Mouse (Mus musculus) thymus, postnatal 25 days (tissue): ENCODE results near the gene Ttc7b.

Experiments used
- DNase-seq: peaks from one replicate; pipeline ENCODE4 v3.0.0; 2022

Ttc7b gene

DNA sequence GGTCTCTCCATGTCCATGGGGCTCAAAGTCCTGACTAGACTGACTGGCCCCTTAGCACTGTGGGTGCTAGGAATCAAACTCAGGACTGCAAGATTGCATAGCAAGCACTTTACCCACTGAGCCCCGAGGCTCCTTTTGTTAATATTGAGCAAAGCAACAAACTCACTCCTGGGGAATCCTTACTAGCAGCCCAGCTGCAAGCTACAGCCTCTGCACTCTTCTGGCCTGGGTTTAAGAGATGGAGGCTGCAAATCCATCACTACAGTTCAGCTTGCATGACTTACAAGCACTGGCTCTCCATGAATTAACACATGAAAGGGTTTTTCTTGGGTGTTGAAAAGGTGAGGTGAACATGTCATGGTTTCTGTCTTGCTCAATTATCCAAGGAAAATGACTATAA lies 142.8 kb downstream of the Ttc7b start:
- DNase-seq, result no peak

DNA sequence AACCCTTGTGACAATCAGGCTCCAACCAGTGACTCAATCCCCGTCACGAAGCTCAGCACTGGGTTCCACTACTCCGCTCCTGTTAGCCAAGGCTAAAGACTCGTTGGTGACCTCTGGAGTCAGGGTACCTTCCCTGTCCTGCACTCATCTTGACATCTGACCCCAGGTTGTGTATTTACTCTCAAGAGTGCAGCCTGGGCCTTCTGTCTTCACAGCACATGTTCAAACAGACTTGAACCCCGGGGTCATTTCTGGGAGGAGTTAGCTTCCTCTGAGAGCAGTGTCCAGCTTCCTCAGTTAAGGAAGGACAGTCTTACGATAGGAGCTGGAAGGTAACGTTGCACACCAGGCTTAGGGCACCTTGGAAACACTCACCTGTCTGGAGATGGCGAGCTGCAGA lies 144.8 kb downstream of the Ttc7b start:
- no peak for DNase-seq

DNA sequence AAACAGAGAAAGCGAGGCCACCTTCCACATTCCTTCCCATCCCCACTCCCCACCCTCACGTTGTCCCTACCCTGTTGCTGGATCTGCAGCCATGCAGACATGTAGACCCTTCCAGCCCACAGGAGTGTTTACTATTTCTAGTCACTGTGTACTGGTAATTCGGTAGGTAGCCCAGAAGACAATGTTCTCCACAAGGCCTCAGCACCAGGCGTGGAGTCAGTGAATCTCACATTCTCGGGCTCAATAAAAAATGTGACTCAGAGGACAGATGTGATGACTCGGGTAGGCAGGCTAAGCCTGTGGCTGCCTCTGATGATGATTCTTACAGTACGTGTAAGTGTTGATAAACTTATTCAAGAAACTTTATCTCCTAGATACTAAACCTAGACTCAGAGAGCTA lies 147.8 kb downstream of the Ttc7b start:
- DNase-seq, result no peak

DNA sequence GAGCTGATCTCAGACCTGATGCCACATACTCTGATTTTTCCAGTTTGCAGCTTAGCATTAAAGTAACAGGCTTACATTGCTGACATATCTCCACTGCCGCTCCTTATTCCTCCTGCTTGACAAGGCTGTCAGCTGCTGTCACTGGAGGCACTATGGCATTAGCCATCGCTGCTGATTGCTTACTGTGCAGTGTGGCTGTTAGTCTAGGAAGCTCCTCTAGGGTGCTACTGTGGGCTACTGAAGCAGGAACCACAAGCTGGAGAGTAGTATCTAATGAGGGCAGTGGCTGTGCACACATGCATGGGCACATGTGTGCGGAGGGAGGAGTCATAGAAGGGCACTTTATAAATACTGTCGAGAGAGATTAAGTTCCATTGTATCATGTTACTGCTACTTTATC lies 148.6 kb downstream of the Ttc7b start:
- DNase-seq, result no peak

DNA sequence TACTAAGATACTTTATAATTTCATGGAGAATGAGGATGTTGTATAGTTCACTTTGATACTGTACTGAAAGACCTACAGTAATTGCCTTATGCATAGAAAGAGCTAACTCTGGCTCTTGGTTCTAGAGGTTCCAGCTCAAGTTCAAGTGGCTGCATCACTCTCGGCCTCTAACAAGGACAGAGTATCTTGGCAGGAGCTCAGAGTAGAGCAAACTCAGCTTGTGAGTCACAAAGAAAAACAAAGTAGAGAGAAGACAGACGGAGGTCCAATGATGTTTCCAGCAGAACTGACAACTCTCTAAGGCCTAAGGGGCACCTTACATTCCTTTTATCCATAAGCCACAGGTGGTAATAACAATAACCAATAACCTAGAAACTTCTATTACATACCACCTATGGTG lies 150.8 kb downstream of the Ttc7b start:
- no peak for DNase-seq

DNA sequence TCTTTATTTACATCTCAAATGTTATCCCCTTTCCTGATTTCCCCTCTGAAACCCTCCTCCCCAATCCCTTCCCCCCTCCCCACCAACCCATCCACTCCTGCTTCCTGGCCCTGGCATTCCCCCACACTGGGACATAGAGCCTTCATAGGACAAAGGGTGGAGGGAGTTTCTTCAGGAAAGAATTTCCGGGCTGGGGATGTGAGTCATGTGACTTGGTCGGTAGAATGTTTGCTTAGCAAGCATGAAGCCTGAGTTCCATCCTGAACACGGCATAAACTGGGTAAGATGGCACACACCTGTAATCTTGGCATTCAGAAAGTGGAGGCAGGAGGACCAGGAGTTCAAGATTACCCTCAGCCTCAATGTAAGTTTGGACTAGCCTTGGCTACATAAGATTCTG lies 151.4 kb downstream of the Ttc7b start:
- DNase-seq, result no peak

DNA sequence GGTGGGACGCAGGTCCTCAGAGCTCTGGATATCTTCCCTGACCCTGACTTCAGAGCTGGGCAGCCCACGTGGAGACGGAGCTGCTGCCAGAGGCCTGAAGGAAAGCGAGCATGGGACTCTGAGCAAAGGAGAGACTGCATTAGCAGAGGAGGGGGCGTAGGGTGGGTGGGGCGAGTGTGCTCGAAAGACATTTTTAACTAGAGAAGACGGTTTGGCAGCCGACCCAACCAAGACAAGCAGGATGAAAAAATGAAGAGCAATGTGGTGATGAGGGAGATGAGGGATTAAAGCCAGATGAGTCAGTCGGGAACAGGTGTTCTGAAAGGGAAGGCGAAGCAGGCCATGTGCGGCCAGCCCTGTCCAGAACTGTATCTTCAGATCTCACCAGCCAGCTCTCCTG lies 159.3 kb downstream of the Ttc7b start:
- no peak for DNase-seq

DNA sequence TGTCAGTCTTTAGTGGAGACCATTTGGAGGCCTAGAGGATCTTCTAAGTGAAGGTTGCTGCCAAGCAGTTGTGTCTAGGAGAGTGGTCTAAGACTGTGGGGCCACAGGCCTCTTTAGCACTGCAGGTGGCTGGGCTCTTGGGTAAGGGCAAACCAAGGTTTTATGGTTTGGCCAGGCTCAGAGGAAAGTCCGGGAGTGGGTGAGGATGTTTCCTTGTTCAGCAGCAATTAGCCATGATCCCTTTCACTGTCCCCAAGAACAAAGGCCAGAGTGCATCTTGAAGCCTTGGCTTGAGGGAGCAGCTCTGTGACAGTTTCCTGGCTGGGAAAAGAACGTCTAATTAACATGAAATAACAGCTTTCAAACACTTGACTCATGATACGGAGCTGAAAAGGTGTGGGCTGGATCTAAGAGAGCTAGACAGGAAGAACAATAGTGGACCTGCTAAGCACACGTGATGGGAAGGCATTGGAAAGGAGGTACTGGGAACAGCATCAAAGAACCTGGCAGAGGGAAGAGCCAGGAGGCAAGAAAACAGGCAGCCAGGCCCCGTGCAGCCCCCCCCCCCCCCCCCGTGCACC lies 162.5 kb downstream of the Ttc7b start:
- no peak for DNase-seq

DNA sequence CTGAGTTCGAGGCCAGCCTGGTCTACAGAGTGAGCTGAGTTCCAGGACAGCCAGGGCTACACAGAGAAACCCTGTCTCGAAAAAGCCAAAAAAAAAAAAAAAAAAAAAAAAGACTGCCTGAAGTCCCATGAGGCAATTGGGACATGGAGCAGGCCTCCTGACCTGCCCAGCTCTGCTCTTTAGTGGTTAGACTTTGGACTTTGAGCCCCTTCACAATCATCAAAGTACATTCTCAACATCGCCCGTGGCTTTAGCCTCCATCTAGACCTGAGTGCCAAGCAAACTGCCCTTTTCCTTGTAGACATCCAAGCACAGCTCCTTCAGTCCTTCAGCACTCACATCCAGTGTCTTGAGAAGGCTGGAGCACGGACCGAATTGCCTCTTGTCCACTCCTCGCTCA lies 164.2 kb downstream of the Ttc7b start:
- DNase-seq, result no peak

DNA sequence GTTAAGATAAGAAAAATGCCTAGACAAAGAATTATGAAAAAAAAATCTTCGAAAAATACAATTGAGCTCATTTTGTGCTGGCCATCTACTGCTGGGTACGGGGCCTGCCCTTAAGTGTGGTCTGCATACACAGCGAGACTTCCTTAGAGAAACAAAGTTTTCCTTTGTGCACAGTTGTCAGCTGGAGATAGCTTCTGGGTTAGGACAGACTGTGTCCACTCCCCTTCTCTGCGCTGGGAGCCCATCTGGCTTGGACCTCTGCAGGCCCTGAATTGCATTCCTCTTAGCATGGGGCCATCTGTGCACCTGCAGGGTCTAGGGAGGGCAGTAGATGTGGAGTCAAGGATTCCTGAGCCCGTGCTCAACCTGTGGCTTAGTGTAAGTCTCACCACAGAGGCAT lies 165.1 kb downstream of the Ttc7b start:
- no peak for DNase-seq

DNA sequence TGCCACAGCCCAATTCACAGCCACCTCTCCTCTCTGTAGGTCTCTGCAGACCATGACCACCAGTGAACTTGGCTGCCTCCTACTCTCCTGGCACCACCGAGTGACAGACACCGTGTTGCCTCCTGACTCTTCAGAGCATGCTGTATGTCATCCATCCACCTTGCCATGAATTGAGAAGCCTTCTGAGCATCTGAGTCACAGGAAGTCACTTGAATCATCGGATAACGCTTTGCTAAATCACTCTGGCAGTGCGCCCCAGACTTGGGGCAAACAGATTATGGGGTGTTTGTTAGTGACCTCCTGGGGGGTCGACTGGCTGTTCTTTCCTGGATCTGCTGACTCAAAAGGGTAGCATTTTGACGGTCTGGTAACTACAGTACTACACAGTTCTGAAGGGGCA lies 166.7 kb downstream of the Ttc7b start:
- DNase-seq, result no peak

DNA sequence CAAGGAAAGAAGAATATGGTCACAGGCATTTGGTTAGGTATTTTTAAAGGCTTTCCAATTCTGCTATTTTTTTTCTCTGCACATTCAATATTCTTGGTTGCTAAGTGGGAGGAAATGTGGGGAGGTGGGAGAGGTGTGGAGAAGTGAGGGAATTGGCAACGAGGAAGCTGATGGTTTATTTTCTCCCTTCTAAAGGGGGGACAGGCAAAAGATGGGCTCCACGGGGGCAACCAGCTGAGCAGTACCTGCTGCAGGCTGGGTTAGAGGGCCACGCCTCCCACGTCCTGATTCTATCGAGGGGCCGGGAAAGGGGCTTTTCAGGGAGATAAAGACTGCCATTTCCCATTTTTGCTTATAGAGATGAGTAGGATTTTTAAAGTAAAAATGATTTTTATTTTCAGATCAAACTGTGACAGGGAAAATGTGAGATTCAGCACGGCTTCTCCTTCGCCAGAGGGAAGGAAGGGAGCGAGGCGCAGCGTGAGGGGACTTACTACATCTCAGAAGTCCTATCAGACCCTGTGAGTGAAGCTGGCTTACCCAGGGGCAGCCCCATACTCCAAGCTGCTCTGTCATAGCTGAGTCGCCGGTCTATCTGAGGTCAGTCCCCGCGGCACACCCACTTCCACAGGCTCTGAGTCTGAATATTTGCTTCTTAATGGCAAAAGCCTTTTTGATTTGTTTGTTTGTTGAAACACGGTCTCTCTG lies 167.4 kb downstream of the Ttc7b start:
- DNase-seq, result no peak

DNA sequence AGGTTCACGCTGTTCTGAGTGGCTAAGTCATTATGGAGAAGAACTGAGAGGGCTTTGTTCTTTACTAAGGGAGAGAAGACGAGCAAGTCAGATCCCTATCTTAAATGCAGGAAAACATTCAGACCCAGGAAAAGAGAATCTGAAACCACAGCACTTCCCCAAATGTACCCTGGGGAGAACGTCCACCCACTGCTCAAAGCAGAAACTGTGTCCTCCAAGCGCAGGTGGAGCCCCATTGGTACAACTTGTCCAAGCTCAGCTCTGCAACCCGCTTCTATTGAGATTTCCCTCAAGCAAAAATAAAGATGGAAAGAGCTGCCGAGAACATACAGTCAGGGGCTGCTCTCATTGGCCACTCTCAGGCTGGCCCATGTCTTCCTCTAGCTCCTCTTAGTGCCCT lies 168.5 kb downstream of the Ttc7b start:
- no peak for DNase-seq

DNA sequence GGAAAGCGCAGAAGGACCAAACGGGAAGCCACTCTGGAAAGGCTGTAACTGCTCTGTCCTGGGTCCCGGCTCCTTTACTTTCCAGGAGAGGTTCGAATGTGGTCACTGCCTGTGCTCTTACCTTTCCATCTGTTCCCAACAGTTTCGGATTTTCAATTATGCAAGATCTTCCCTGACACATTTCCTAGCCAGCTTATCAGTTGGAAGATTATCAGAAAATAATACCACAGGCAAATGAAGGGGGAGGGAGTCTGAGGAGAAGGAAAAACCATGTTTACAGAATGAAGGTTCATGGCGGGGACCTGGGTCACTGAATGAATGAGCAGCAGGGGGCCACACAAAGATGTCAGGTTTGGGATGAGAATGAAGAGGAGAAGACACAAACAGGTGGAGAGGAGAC lies 177.1 kb downstream of the Ttc7b start:
- no peak for DNase-seq

DNA sequence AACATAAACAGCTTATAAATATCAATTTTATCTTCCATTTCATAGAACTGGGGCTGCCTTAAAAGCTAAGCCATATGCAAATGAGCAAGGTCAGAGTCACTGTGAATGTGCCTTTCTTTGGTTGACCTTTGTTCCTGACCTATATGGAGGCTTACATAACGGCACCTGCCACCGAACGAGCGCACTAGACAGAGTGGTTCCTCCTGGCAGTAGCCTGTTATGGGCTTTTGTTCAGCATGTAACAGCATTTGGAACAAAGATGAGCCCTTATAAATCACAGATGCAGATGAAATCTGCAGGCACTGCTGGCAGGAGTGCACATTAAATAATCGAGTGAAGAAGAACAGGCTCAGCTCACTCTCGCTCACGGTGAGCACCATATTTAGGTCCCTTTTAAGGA lies 179.0 kb downstream of the Ttc7b start:
- no peak for DNase-seq

DNA sequence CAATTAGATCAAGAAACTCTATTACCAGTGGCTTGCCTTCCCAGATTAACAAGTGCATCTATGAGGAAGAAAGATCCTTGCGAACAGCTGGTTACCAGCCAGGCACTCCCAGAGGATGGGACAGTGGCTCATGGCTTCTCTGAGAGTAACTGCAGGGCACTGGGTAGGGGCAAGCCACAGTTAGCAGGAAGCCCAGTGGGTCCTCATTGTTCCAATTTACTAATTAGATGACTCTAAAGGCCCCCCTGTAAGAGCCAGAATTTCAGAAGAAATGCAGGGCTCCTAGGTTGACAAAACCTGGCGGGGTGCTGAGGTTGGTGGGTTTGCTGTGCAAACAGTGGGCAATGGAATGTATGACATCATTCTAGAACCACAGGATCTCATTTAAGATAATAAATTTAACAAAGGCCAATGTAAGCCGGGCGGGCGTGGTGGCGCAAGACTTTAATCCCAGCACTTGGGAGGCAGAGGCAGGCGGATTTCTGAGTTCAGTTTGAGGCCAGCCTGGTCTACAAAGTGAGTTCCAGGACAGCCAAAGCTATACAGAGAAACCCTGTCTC lies 179.6 kb downstream of the Ttc7b start:
- DNase-seq, result no peak

DNA sequence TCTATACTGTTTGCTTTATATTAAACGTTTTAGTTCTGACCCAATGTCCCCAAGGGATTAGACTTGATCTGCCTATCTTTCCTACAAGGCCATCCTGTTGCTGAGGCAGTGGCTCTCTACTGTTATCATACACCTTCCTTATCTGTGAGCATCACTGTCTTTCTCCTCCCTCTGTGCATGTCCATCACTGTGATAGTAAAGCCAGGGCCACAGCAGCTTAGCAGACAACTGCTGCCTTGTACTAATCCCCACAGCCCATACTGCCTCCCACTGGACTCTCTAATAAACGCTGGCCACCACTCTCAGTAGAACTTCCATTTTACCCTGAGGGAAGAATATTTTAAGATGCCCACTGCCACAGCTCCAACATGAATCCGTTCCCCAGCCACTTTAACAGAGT lies 182.6 kb downstream of the Ttc7b start:
- DNase-seq, result no peak

DNA sequence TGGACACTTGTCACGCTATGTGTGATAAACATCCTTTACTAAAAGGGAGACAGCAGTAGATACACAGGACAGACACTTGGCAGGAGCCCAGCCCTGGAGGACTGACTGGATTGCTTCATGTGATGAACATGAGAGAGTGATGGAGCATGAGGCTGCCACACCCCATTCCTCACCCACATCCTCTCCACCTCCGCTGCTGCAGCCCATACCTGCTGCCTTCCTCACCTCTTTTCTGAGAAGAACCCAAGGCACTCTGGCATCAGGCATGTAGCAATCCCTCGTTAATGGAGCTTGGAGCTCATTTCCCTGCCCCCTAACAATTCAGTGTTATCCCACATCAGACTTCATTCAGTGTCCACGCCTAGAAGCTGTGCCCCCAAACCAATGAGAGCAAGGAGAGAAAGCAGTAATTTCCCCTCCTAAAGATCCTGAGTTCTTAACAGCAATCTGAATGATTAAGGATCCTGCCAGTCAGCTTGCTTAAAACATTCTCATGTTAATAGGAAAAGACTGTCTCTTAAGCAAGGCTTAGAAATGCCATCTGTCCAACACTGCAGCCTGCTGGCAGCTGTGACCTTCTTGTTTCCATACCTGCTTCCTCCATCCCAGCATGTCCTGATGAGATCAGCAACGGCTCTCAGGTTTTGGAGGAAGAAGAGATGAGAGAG lies 183.1 kb downstream of the Ttc7b start:
- DNase-seq, result no peak

DNA sequence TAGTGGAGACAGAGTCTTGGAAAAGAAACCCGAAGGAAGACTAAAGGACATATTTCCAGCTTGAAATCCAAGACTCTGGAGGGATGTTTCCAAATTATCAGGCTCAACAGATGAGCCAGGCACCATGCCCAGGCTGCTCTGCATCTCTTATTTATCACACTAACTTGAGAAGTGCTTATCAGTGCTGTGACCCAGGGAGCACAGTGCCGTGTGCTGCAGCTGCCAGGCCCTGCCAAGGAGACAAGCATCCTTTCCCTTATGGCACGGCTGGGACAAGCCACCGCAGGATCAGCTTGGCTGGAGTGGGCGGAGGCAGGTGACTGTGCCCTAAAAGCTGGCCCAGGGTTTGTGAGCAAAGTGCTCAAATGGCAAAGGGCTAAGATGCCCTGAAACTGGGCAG lies 184.4 kb downstream of the Ttc7b start:
- no peak for DNase-seq

DNA sequence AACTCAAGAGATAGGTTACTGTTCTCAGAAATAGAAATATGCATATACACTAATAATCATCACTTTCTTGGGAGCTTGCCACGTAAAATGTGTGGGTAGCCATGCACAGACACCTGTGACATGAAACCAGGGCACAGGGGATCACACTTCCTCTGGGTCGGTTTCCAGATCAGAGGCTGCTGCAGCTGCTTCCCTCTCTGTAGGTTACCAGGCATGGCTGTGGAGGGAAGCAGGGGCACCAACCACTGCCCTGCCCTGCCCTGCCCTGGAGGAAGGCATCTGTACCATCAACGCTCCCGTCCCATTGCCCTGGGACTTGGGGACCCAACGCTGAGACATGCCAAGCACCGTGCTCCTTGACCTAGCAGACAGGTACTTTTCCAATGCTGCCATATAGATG lies 188.8 kb downstream of the Ttc7b start:
- DNase-seq, result peak; percentile 67

DNA sequence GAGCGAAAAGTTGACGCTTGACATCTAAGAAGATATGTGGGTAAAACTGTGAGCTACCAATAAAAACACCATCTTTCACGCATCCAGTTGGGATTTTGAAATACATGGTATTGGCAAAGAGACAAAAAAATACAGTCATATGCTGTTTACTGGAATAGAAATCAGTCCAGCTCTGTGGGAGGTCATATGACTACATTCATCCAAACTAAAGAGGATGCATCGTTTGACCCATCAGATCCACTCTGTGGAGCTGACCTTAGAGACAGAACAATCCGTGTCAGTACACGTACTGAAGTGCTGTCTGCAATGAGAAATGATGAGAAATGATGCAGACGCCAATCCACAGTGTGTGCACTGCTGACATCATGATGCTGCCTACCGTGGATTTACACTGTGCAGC lies 190.4 kb downstream of the Ttc7b start:
- DNase-seq, result no peak

DNA sequence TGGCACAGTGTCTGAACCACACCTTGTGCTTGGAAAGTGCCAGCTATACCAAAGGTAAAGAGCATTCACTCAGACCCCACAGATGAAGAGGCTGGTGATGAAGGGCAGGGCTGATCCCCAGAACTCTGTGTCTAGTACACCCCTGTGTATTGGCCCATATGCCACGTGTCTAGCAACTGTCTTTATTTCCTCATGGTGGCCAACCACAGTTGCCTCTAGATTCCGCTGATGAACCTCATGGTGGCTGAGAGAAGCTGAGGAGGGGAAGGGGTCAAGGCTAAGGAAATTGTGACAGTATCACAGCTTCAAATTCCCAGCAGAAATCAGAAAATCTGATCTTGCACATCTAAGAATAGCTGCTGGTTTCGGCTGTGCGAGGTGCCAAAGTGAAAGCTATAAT lies 191.6 kb downstream of the Ttc7b start:
- no peak for DNase-seq

DNA sequence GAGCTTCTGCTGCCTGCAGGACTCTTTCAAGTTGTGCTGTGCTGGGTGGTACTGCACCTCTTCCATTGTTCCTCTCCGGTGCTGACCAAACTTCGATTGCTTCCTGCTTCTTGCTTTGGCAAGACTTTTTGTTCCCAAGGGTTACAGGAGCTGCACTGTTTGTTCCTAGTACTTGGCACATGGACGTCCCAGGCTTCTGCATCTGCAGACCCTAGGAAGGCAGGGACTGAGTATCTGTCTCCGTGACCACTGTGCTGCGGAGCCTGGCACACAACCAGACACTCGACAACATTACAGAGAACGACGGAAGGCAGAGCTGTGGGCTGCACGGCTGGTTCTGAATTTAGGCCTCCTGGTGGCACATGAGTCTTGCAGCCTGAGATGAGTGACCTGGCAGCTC lies 192.1 kb downstream of the Ttc7b start:
- no peak for DNase-seq

DNA sequence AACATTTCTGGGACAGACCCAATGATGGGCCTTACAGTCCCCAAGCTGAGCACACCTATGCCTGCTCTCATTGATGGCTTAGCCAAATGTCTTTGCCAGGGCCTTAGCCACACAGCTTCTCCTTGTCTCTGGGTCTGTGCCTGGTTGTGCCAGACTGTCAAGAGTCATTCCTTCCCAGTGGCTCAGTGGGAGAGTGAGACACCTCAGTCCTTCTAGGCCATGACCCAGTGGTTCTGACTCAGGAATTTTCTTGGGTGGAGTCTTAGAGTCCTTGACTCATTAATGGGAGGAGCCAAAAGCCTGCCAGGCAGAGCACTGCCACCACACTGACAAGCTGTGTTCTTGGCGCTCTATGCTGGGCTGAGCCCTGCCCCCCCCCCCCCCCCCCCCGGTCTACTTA lies 193.9 kb downstream of the Ttc7b start:
- DNase-seq, result no peak
